Mouse (Mus musculus) testis, postnatal 14 days (tissue): Measurements from ENCODE around the gene Cnpy2.
"Not testable (repeated sequence)": the region's sequence is repeated elsewhere in the genome, so short reads cannot be mapped to it uniquely, and the experiment has no call there.

ENCODE experiments used
- DNase-seq: peaks from one replicate; pipeline ENCODE4 v3.0.0; 2021; ENCODE audit warnings: low spot score

Cnpy2 gene

DNA sequence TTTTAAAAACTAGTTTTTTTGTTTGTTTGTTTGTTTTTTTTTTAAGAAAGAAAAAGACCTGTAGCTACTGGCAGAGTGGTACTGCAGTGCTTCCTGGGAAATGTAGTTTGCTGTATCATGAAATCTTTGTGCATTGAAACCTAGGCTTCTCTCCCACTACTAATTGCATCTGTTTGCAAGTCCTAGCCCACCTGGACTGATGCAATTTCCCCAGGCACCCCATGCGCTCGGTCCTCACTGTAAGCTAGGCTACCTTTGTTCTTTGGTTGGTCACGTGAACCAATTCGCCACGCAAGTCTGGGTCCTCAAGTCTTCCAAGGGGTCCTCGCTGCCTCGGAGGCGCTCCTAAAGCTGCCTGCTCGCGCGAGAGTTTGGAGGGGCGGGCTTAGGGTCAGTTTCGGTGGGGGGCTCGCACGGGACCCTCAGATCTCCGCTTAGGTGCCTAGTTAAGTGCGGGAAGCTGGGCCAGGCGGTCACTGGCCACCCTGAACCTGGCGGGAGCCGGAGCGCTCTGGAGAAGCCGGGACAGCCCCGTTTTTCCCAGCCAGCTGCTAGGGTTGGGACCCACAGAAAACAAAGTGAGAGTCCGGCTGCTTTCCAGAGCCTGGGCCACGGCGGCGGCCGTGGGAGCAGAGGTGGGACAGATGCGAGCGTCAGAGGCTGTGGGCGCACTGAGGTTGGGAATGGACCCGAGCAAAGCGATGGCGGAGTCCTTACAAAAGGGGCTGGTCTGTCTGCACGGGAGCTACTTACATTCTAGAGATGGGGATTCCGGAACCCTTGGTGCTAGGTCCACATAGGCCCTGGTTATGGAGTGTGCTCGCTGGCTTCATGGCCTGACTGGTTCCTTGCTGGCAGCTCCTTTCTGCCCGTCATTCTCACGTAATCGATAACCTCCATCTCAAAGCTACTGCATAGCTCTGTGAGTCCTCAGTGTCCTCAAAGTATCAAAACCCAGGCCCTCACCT, at the start of gene Cnpy2:
Cnpy2 (plus strand) TSS at position 319 of the 968 bp plus-strand sequence.
- peak; percentile 89 for DNase-seq

DNA sequence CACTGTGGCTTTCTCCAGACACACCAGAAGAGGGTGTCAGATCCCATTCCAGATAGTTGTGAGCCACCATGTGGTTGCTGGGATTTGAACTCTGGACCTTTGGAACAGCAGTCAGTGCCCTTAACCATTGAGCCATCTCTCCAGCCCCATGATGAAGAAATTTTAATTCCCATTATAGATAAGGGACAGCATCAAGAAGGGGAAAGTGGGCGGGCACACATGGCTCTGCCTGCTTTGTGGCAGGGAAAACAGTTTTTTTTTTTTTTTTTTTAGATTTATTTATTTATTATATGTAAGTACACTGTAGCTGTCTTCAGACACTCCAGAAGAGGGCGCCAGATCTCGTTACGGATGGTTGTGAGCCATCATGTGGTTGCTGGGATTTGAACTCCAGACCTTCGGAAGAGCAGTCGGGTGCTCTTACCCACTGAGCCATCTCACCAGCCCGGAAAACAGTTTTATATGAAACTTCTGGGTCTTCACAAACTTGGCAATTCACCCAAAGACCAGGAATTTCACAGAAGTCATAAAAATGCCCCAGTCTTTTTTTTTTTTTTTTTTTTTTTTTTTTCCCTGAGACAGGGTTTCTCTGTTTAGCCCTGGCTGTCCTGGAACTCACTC, 49.3 kb upstream of the Cnpy2 start:
- not testable (repeated sequence) for DNase-seq

DNA sequence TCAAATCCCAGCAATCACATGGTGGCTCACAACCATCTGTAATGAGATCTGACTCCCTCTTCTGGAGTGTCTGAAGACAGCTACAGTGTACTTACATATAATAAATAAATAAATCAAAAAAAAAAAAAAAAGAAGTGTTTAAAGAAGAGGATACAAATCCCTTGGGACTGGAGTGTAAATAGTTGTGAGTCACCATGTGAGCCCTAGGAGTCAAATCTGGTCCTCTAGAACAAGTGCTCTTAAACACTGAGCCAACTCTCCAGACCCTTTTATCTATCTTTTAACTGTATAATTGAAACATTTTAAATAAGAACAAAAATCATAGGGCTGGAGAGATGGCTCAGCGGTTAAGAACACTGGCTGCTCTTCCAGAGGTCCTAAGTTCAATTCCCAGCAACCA, 46.9 kb upstream of the Cnpy2 start:
- DNase-seq = not testable (repeated sequence)

DNA sequence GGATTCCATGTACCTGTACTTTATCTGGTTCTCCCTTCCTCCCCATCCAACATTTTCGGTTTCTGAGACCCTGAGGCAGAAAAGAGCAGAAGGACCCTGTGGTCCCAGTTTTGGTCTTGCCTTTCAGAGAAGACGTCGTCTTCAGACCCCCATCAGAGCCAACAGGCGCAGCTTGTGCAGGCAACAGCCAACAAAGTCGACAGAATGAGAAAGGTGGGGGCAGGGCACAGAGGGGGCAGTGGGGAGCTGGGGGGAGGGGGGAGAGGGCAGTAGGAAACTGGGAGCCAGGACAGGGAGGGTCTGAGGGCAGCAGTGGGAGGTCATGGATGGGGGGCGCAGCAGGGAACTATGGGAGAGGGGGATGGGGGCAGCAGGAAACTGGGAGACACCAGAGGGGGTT, 44.1 kb upstream of the Cnpy2 start:
- no peak for DNase-seq

DNA sequence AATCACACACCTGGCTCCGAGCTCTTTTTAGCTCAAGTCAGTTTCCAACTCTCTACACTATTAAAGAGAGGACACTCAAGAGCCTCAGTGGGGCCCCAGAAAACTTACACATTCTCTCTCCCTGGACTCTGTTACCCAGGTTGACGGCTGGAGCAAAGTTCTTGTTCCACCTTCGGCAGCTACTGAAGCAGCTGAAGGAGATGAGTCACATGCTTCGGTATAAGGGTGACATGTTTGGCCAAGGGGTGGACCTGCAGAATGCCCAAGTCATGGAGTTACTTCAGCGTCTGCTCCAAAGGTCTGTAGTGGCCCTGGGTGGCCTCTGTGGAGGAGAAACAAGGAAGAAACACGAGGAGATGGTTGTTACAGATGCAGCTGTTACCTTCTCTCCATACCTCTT, 41.3 kb upstream of the Cnpy2 start:
- DNase-seq = no peak

DNA sequence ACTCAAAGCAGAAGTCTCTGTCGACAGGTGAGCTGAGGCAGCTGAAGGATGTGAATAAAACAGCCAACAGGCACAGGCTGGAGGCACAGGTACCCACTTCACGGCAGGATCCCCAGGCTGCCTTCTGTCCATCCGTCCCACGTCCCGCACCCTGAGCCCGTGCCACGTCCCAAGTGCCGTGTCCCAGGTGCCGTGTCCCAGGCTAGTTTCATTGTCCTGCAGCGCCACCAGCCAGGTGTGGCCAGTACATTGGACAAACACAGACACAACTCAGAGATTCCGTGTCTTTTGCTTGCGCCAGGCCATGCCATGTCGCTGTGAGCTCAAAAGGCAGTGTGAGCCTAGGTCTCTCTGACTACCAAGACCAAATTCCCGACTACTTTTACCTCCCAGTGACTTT, 40.6 kb upstream of the Cnpy2 start:
- DNase-seq = no peak

DNA sequence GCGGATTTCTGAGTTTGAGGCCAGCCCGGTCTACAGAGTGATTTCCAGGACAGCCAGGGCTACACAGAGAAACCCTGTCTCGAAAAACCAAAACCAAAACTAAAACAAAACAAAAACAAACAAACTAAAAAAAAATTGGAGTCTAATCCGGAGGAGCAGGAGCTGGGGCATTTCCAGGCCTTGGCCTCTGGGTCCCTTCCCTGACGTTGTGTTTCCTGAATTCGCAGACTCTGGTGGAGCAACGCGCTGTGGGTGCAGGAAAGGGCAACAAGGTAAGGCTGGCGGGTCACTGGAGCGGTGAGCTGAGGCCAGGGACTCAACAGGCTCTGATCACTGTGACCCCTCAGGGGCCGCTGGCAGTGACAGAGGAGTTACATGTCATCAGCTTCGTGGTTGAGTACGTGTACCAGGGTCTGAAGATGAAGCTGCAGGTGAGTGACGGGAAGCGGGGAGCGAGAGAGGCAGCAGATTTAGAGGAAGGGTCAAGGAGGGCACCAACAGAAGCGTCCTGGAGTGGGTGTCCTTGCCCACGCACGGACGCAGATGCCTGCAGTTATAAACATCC, 39.3 kb upstream of the Cnpy2 start:
- no peak for DNase-seq

DNA sequence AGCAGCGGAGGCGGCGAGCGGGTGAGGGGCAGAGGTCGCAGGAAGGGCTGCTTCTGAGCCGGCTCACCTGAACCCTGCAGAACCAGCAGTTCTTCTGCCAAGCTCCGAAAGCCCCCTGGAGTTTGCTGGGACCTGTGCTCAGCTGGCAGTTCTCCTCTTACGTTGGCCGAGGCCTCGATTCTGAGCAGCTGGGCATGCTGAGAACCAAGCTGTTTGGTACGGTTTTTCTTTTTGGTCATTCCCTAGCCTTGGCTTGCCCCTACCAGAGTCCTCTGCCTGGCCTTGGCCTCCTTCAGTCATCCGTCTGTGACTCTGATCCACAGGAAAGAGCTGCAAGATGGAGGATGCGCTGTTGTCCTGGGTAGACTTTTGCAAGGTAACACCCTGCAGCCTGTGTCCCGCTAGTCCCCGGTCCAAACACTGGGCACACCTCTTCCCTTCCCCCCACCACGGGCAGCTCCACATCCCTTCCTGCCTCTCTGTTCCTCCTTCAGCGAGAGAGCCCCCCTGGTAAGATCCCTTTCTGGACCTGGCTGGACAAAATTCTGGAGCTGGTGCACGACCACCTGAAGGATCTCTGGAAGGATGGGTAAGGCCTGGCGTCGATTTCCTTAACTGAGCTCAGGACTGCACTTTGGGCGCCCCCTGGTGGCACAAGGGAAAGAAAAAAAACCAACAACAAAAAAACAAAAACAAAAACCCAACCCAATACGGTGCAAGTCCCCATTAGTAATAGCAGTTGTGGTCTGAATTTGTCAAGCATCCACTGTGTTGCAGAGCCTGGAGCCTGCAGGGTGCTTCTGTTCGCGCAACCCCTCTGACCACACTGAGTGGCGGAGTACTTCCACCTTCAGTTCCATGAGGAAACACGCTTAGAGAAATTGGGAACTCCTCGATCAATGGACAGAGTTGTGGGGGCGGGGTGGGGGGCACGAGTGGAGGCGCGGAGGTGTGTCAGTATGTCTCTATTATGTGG, 38.4 kb upstream of the Cnpy2 start:
- no peak for DNase-seq

DNA sequence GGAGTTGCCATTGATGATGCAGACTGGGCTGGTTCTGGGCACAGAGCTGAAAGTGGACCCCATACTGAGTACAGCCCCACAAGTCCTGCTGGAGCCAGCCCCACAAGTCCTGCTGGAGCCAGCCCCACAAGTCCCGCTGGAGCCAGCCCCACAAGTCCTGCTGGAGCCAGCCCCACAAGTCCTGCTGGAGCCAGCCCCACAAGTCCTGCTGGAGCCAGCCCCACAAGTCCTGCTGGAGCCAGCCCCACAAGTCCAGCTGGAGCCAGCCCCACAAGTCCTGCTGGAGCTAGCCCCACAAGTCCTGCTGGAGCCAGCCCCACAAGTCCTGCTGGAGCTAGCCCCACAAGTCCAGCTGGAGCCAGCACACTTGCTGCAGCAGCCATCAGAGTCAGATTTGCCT, 31.7 kb upstream of the Cnpy2 start:
- not testable (repeated sequence) for DNase-seq

DNA sequence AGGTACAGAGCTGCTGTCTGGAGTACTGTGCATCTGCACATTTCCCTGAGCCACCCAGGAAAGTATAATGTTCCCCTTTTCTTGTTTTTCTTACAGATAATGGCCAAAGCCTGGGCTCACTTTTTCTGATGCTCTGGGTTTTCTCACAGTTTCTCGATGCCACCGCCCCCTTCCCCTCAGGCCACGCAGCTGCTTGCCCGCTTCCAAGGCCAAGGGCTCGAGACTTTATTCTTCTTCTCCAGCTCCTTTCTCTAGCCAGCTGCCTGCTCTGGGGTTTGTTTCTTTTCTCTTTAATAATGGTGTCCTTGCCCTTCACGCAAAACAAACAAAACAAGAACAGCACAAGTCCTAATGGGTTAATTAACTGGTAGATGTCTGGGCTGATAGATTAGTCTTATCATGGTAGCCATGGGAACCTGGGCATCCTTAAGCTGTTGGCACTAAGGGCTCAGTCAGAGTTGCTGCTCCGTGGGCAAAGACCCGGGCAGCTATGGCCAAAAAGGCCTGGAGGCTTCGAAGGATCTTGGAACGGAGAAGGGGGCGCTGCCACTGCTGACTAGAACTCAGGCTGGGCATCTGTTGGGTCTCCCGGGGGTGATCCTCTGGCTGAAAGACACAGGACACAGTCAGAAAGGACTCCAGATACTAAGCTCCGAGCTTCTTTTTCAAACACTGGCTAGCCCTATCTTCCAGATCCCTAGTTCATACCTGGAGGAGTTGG, 25.7 kb upstream of the Cnpy2 start:
- no peak for DNase-seq

DNA sequence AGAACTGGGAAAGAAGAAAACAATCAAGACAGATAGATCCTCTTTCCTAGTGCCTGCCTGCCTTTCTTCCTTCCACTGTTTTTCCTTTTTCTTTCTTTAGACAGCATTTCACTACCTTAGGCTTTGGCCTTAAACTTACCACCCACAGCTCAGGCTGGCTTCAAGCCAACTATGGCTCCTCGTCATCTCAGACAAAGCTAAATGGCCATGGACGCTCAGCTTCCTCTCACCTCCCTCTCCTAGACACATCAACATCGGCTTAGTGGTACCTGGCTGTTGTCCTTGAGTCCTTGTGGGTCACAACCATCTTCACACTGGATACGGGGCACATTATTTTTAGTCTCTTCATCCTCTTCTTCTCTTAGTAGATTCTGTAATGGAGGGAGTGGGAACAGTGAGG, 25.0 kb upstream of the Cnpy2 start:
- no peak for DNase-seq

DNA sequence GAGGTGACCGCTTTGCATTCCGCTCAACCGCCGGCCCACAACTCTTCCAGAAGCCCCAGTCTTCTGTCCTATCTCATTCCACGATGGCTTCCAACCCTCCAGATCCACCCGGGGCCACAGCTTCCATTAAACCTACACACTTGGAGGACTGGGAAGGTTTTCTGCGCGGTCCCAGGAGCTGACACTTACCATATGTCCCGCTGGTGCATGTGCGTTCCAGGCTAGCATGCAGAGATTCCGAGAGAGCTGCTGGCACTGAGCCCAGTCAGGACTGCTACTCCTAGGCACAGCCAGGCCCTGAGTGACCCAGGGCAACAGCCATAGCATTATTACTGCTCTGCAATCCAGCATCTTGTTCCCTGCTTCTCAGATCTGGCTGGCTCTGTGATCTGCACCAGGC, 24.6 kb upstream of the Cnpy2 start:
- DNase-seq = peak; percentile 47

DNA sequence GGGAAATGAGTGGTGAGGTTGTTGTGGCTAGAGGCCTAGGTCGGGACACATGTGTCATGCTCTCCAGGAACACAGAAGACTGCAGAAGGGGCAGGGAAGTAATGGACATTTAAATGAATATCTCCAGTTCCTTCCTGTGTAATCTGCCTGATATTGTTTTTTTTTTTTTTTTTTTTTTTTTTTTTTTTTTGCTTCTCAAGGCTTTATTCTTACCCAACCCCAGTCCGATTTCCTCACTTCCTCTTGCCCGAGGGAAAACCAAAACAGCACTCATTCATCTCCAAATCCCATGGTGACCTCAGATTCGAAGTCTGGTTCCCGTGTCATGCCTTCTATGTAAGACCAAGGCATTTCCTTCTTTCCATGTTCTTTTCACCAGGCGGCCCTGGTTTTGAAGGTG, 24.0 kb upstream of the Cnpy2 start:
- no peak for DNase-seq

DNA sequence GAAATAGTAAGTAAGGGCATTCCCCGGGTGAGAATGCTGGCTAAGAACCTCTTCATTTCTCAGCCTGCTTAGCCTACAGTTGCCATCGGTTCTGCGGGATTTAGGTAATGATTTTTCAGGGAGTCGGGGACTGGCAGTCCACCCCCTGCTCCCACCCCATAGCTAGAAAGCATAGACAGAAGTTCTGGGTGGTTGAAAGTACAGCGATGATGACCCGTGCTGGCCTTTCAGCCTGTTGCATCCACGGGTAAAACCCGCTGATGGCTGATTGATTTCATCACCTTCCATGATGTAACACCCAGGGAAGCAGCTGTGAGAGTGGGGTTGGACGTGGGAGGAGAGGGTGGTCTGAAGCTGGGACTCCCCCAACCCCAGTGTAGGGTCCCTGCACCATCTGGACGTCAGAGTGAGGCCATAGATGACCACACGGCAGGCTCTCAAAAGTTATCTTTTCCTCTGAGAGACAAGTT, 23.5 kb upstream of the Cnpy2 start, which contains the start of gene Il23a:
Il23a (minus strand) TSS at position 51 of the 470 bp plus-strand sequence.
- no peak for DNase-seq

DNA sequence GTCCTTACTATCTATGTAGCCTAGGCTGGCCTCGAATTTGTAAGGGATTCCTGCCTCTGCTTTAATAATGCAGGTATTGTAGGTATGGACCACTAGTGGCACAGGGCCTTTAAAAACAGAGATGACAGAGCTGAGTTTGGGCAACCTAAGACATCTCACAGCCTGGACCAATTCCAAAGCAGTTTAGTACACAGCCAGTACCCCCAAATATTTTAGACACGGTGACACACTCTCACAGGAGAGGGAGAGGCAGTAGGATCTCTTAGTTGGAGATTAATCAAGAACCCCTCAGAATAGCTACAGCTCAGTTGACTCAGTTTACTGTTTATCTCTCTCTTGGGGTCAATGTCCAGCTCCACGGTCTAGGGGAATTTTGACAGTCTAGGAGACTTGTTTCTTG, 19.9 kb upstream of the Cnpy2 start:
- DNase-seq = no peak

DNA sequence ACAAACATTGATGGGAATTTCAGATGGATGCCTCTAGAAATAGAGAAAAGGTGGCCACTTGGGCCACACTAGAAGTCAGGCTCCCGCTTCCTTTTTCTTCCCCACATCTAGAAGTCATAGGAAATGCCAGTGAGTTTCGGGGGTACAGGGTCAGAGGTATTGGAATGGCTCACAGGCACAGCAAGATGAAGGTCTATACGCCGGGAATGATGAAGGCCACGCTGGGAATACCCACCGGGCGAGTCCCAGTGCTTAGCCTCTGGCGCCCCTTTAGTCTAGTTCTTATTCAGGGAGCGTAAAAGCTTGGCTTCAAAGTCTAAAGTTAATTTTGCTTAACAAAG, 19.5 kb upstream of the Cnpy2 start:
- DNase-seq = no peak

DNA sequence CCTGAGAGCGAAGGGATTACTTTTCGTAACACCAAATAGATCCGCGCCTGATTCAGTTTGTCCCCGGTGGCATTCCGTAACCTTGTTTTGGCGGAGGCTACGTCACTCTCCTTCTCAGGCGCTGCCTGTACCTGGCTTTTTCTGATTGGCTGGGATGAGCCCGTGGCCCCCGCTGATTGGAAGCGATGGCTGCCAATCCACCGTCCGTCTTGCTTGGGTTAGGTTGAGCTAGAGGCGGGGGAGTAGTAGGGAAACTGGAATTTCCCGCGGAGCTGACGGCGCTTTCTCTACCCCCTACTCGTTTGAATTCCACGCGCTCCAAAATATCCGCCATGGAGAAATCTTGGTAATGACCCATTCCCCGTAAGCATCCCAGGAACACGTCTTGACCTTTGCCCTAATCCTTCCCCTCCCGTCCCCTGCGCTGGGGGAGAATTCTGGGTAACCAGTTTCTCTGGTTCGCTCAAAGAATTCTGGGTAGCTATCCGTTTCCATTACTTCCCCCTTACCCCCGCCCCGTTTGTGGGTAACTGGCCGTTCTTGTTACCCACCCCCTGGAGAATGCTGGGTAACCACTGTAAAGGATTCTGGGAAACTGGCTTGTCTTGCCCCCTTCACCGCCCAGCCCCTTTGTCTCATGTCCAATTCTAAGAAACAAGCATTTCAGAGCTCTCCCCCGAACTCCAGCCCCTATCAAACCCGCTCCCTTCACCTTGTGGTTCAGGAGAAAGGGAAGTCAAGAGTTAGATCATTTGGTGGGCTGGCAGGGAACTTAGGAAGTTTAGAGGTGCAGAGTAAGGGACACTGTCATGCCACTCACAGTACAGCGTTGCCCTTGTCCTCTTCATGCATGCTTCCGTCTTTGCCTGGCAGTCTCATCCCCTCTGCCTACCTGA, 18.9 kb upstream of the Cnpy2 start, which contains the start of gene Pan2:
Pan2 (plus strand) TSS at position 210 of the 896 bp plus-strand sequence.
- peak; percentile 100 for DNase-seq

DNA sequence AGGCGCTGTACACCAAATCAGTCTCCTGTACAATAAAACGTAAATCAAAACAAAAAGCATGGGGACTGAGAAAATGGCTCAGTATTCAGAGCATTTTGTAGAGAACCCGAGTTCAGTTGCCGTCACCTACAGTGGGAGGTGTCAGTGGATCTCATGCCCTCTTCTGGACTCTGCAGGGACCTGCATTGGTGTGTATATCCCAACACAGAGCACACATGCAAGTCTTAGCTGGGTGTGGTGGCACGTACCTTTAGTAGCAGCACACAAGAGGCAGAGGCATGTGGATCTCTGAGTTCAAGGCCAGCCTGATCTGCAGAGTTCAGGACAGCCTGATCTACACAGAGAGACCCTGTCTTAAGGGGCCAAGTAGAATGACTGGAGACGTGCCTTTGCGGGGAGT, 12.6 kb upstream of the Cnpy2 start:
- no peak for DNase-seq

DNA sequence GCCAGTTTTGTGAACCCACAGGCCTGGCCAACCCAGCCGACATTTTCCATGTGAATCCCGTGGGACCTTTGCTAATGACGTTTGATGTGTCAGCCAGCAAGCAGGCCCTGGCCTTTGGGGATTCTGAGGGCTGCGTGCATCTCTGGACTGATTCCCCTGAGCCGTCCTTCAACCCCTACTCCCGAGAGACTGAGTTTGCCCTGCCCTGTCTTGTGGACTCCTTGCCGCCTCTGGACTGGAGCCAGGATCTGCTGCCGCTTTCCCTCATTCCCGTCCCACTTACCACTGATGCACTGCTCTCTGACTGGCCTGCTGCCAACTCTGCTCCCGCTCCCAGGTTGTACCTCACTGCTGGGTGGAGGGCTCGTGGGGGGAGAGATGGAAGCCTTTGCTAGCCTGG, 12.1 kb upstream of the Cnpy2 start:
- DNase-seq = no peak

DNA sequence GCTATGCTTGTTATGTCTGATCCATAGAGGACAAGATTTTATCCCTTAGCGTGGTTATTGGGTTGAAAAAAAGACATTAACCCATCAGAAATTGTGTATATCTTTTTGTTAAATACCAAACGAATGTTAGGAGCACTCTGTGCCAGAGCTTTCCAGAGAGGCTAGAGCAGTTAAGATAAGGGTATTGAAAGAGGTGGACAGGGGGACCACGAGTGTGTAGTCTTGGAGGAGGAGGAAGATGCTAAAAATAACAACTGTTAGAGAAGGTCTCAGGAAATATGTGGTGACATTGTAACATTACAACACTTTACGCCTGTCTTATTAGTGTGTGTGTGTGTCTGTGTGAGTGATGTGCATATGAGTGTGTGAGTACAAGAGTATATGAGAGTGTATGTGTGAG, 11.4 kb upstream of the Cnpy2 start:
- no peak for DNase-seq
